Mouse (Mus musculus) kidney, adult 2 months (tissue): ENCODE measurements around the gene Acss1.

Experiments used
- CTCF ChIP-seq: fragments of 200-500 bp; conservative IDR thresholded peaks from 2 replicates; pipeline ENCODE4 v1.5.1; 2011; ENCODE audit warnings: low read depth, mild to moderate bottlenecking, control low read depth, low read length, moderate library complexity, mixed read lengths; ENCODE audit not compliant: insufficient read depth, insufficient read length
- POLR2A ChIP-seq: fragments of 200-500 bp; IDR thresholded peaks from one replicate; pipeline ENCODE4 v1.6.1; 2011; ENCODE audit warnings: low read depth, low read length, control low read depth

- TF ChIP-seq CTCF (no peak), POLR2A (no peak)
Measured at GRCm38 (mm10) chr2:150600263-150600662, 68.0 kb downstream of the Acss1 start.
